Mouse (Mus musculus): Measurements from ENCODE around the gene Tom1l1. TPM values are rescaled to one million over a fixed set of nuclear protein-coding genes. Genes with fewer than 3 reads are reported as not detected.

Gene Tom1l1
- total RNA-seq, 1 experiment: 12.0 TPM

GRCm38 (mm10) chr11:90595826-90596225, 92.3 kb downstream of the Tom1l1 start:
- no peak for DNase-seq (ENCODE audit: low read depth, low spot score)
- Histone ChIP-seq H3K36me3 (ENCODE audit: control insufficient read depth, insufficient read depth, low read length, poor library complexity, severe bottlenecking) (no peaks in the 10 kb centered on the region), H3K9me3 (ENCODE audit: control insufficient read depth, insufficient read depth, low read depth, low read length) (no peaks in the 10 kb centered on the region), H3K27ac (ENCODE audit: insufficient read depth, low read depth, low read length, poor library complexity, severe bottlenecking) (no peak overlapping the region), H3K4me3 (ENCODE audit: insufficient read depth in 1 of 2, low read depth in 1 of 2, low read length in 2 of 2, poor library complexity in 1 of 2, severe bottlenecking in 1 of 2) (no peak overlapping the region), H3K4me1 (ENCODE audit: control insufficient read depth in 2 of 2, insufficient read depth in 2 of 2, low read length in 2 of 2, poor library complexity in 1 of 2) (no peaks in the 10 kb centered on the region), H3K9ac (ENCODE audit: insufficient read depth, low read depth, low read length, poor library complexity, severe bottlenecking) (no peak overlapping the region)
- TF ChIP-seq ZNF384 (IDR thresholded peaks at IDR 0.05; ENCODE audit: low read depth, low read length): no peak
- no peak for TF ChIP-seq MAFK (IDR thresholded peaks at IDR 0.05; ENCODE audit: insufficient read depth, low read depth, low read length)
- TF ChIP-seq ZC3H11A (IDR thresholded peaks at IDR 0.05; ENCODE audit: borderline replicate concordance, low read depth, low read length): no peak
- TF ChIP-seq CHD2 (IDR thresholded peaks at IDR 0.05; ENCODE audit: low read depth, low read length): no peak
- no peak for TF ChIP-seq HCFC1 (IDR thresholded peaks at IDR 0.05; ENCODE audit: borderline replicate concordance, insufficient read depth, low read length)
- in situ Hi-C loops (cut with MboI; ENCODE audit: low sequenced_read_pairs in 2 of 2, unreplicated experiment in 2 of 2): no loop called here

Other genes starting within 250 kb of the Tom1l1 start
- gene Stxbp4, start 50.3 kb downstream of the Tom1l1 start, total RNA-seq (2012; rRNA removed): 7.7 and 10.8 TPM in 2 replicates
- gene Cox11, start 50.2 kb downstream of the Tom1l1 start, total RNA-seq (2012; rRNA removed): 29.6 and 32.4 TPM in 2 replicates

Measured in ES-E14 (cell line).